ENCODE assay signal across 25 mouse cellular contexts in the genomic region with DNA sequence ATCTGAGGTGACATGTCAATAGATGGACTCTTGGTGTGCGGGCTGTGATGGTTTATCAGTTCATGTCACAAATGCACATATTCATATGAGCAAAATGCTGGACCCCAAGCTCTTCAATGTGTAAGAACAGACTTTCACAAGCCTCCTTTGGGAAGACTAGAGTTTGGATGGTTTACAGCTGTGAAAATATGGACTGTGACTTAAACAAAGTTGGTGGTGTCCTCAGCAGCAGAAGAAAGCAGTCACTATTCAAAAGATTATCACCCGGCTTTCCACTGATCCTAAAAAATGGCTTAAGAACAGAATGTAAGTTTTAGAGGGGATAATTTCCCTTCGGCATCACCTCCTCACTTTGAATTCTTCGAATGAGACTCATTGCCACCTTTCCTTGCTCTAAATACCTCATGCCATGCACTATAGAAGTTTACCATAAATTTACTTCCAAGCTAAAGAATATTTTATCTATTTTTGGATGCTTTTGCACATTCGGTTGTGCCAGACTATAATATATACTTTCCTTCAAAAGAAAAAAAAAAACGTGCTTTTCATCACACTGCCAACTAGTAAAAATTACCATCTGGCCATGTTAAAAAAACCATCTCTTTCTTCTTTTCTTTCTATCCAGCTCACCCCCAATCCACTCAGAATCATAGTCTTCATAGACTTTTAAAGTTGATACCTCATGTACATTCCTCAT.
DNase-seq lines count a peak whose midpoint lies in the region; ATAC-seq lines count a peak whose summit lies in the region.
"Had no signal": no experiment of that assay in that cellular context is flagged by ENCODE, and none has a peak within 500 bp of the region (broad histone marks: within the 10 kb centered on the region; RNA-seq: fewer than 3 reads in every experiment).

No protein-coding gene starts in this region.

- 85% methylated on average over 6 of the region's 6 CpGs for WGBS in forebrain, embryonic 14.5 days
- WGBS in forebrain, embryonic 12.5 days: 82% methylated on average over 6 of the region's 6 CpGs
- WGBS in limb, embryonic 10.5 days: 86% methylated on average over 6 of the region's 6 CpGs

- peak; percentile 17 for DNase-seq in forebrain, embryonic 14.5 days (ENCODE audit: low spot score)
- DNase-seq in frontal cortex, postnatal 25 days (ENCODE audit: low spot score in 2 of 2): no peak
- DNase-seq in brain, adult 2 months (ENCODE audit: low read depth, low spot score): peak; percentile 33
- peak; percentile 40 for DNase-seq in telencephalon, adult 2 months (ENCODE audit: low read depth, low spot score)
- DNase-seq in limb, embryonic 10.5 days (ENCODE audit: low spot score): no peak
- DNase-seq: adrenal gland, adult 8-10 months; adrenal gland, postnatal 14 days; adrenal gland, postnatal 36 days; B cell, adult 2 months; cerebellum, adult 11-12 months; cerebellum, adult 2 months; cerebellum, adult 9-10 months; cerebellum, postnatal 10 days; cerebellum, postnatal 25 days had no signal

- ATAC-seq in forebrain, embryonic 14.5 days: no peak
- no peak for ATAC-seq in forebrain, embryonic 12.5 days (ENCODE audit: low FRiP score)
- peak; percentile 75 for ATAC-seq in frontal cortex, adult (ENCODE audit: low TSS enrichment)
- ATAC-seq: activated CD4-positive, CD25-positive, alpha-beta regulatory T cell, adult 4 months; CD4-positive, CD25-positive, alpha-beta regulatory T cell, adult 4 months; forebrain, embryonic 13.5 days; forebrain, embryonic 16.5 days; Patski had no signal

- no peak overlapping the region for H3K27ac ChIP-seq in forebrain, embryonic 14.5 days (ENCODE audit: low read depth, low read length)
- H3K27ac ChIP-seq in forebrain, embryonic 12.5 days: no peak overlapping the region
- no peak overlapping the region for H3K27ac ChIP-seq in limb, embryonic 10.5 days
- H3K27ac ChIP-seq: embryonic facial prominence, embryonic 10.5 days; embryonic facial prominence, embryonic 12.5 days; forebrain, embryonic 13.5 days had no signal

- H3K36me3 ChIP-seq in forebrain, embryonic 14.5 days (ENCODE audit: control insufficient read depth, insufficient read depth, low read length): no peaks in the 10 kb centered on the region
- H3K36me3 ChIP-seq in forebrain, embryonic 12.5 days (replicated peaks): no peaks in the 10 kb centered on the region
- H3K36me3 ChIP-seq in limb, embryonic 10.5 days: no peaks in the 10 kb centered on the region
- H3K36me3 ChIP-seq: embryonic facial prominence, embryonic 10.5 days; embryonic facial prominence, embryonic 12.5 days; G1E had no signal

- no peak overlapping the region for H3K4me2 ChIP-seq in forebrain, embryonic 14.5 days (ENCODE audit: low read length)
- no peak overlapping the region for H3K4me2 ChIP-seq in forebrain, embryonic 12.5 days
- H3K4me2 ChIP-seq: embryonic facial prominence, embryonic 12.5 days; forebrain, embryonic 13.5 days had no signal

- H3K9me3 ChIP-seq in forebrain, embryonic 14.5 days (replicated peaks; ENCODE audit: control insufficient read depth, low read length): no peaks in the 10 kb centered on the region
- H3K9me3 ChIP-seq in forebrain, embryonic 12.5 days: no peaks in the 10 kb centered on the region
- H3K9me3 ChIP-seq in limb, embryonic 10.5 days (replicated peaks): no peaks in the 10 kb centered on the region
- H3K9me3 ChIP-seq: embryonic facial prominence, embryonic 10.5 days; embryonic facial prominence, embryonic 12.5 days; forebrain, embryonic 13.5 days; G1E had no signal

- H3K9ac ChIP-seq in forebrain, embryonic 14.5 days (ENCODE audit: low read length): no peak overlapping the region
- no peak overlapping the region for H3K9ac ChIP-seq in forebrain, embryonic 12.5 days
- H3K9ac ChIP-seq: embryonic facial prominence, embryonic 12.5 days; forebrain, embryonic 13.5 days had no signal

- H3K4me1 ChIP-seq in forebrain, embryonic 14.5 days (ENCODE audit: control insufficient read depth, insufficient read depth, low read length): no peaks in the 10 kb centered on the region
- H3K4me1 ChIP-seq in forebrain, embryonic 12.5 days: no peaks in the 10 kb centered on the region
- no peaks in the 10 kb centered on the region for H3K4me1 ChIP-seq in limb, embryonic 10.5 days
- H3K4me1 ChIP-seq: embryonic facial prominence, embryonic 10.5 days; embryonic facial prominence, embryonic 12.5 days; forebrain, embryonic 13.5 days had no signal

- no peak overlapping the region for H3K4me3 ChIP-seq in forebrain, embryonic 14.5 days (ENCODE audit: low read depth, low read length)
- H3K4me3 ChIP-seq in forebrain, embryonic 12.5 days (replicated peaks): no peak overlapping the region
- H3K4me3 ChIP-seq in limb, embryonic 10.5 days: no peak overlapping the region
- H3K4me3 ChIP-seq: embryonic facial prominence, embryonic 10.5 days; embryonic facial prominence, embryonic 12.5 days; forebrain, embryonic 13.5 days had no signal

- H3K27me3 ChIP-seq in forebrain, embryonic 14.5 days (replicated peaks; ENCODE audit: control insufficient read depth, insufficient read depth, low read length): no peaks in the 10 kb centered on the region
- no peaks in the 10 kb centered on the region for H3K27me3 ChIP-seq in forebrain, embryonic 12.5 days
- no peaks in the 10 kb centered on the region for H3K27me3 ChIP-seq in limb, embryonic 10.5 days (ENCODE audit: low read depth, poor library complexity, severe bottlenecking)
- H3K27me3 ChIP-seq: CH12.LX; embryonic facial prominence, embryonic 12.5 days; forebrain, embryonic 13.5 days; Patski had no signal

Comparison
In these comparisons a context has a peak if more than half of its experiments do, and no peak if none do; other contexts are left out.
1. DNase-seq: peak in forebrain, embryonic 14.5 days (single experiment), brain, adult 2 months (single experiment) and telencephalon, adult 2 months (single experiment); none in frontal cortex, postnatal 25 days (0 of 2) and limb, embryonic 10.5 days (single experiment).